Mouse (Mus musculus) liver, embryonic 15.5 days (tissue): Measurements from ENCODE around the gene Slc35g3. TPM values are rescaled to one million over a fixed set of nuclear protein-coding genes. Genes with fewer than 3 reads are reported as not detected.

Experiments
- ATAC-seq: fragments of 200-750 bp; cut with Nextera tagmentation; 2 replicates; pipeline ENCODE4 v1.8.0; 2017; ENCODE audit warnings: moderate number of reproducible peaks, mild to moderate bottlenecking, moderate library complexity; ENCODE audit not compliant: insufficient read depth
- H3K27ac ChIP-seq: fragments of 300-500 bp; sonication (generic); replicated peaks from 2 replicates; pipeline ENCODE4 v1.5.1; 2015; ENCODE audit warnings: mild to moderate bottlenecking, inconsistent platforms
- H3K27me3 ChIP-seq: fragments of 300-500 bp; sonication (generic); 2 replicates; pipeline ENCODE4 v1.6.1; 2015; ENCODE audit warnings: mild to moderate bottlenecking, inconsistent platforms
- H3K36me3 ChIP-seq: fragments of 300-500 bp; sonication (generic); replicated peaks from 2 replicates; pipeline ENCODE4 v1.6.1; 2015; ENCODE audit warnings: moderate library complexity, mild to moderate bottlenecking, inconsistent platforms
- H3K4me1 ChIP-seq: fragments of 300-500 bp; sonication (generic); replicated peaks from 2 replicates; pipeline ENCODE4 v1.6.1; 2015; ENCODE audit warnings: inconsistent platforms
- H3K4me2 ChIP-seq: fragments of 300-500 bp; sonication (generic); 2 replicates; pipeline ENCODE4 v1.6.1; 2015; ENCODE audit warnings: moderate library complexity, mild to moderate bottlenecking, inconsistent platforms
- H3K4me3 ChIP-seq: fragments of 300-500 bp; sonication (generic); replicated peaks from 2 replicates; pipeline ENCODE4 v1.5.1; 2015; ENCODE audit warnings: mild to moderate bottlenecking, inconsistent platforms
- H3K9ac ChIP-seq: fragments of 300-500 bp; sonication (generic); 2 replicates; pipeline ENCODE4 v1.6.1; 2015; ENCODE audit warnings: moderate library complexity, mild to moderate bottlenecking, inconsistent platforms
- H3K9me3 ChIP-seq: fragments of 300-500 bp; sonication (generic); replicated peaks from 2 replicates; pipeline ENCODE4 v1.6.1; 2016; ENCODE audit warnings: inconsistent platforms
- WGBS: fragments of 180-500 bp; shearing (Covaris S2); methylation state at CpG from one replicate; pipeline ENCODE4 v1.1.7; 2015; ENCODE audit warnings: mixed read lengths; ENCODE audit not compliant: insufficient replicate concordance; 5-methylcytosine and 5-hydroxymethylcytosine counted together
- polyA plus RNA-seq: library from polyadenylated mRNA; unstranded; fragments of >200 nt; fragmentation: Nextera tagmentation; extraction: Ambion mirVana; gene quantifications from 2 replicates; pipeline ENCODE4 v1.2.1, GENCODE M21; 2015

The Slc35g3 gene
- polyA plus RNA-seq, 1 experiment from 2014 or later, result not detected

DNA sequence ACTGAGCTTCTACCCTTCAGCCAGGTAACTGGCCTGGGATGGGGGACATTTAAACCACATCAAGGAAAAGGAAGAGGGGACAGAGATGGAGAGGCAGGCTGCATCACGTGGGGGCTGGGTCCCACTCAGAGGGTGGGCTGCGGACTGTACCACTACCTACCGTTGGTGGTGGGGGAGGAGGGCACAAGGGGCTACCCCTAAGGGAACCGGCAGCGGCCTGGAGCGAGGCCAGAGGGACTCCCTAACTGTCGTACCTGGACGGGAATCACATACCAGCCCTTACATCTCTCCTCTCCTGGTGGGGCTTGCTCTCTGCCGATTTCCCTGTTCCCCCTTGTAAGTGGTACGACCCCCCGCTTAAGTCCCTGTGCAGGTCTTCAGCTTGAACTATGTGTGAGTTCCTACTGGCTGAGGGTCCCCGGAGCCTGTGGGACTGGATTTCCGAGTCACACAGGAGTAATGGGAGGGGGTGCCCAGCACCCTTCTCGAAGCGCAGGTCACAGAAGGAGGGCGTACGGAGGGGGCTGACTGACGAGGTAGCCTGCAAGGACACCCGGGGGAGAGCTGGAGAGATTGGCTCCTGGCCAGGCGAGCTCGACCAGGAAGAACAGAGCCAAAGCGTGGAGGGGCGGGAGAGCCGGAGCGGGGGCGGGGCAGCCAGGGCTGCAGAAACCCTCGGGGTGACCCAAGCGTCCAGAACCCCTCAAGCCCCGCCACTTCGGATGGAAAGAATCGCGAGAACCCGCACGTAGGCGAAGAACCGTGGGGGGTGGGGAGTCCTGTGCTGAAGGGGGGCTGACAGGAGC is 38.8 kb upstream of the Slc35g3 start:
- Histone ChIP-seq H3K9ac (no peak overlapping the region), H3K4me3 (peak overlapping the region; percentile 27), H3K27ac (no peak overlapping the region), H3K36me3 (no peaks in the 10 kb centered on the region), H3K4me2 (peak overlapping the region; percentile 51), H3K4me1 (peaks cover 54% of the 10 kb centered on the region), H3K27me3 (peaks cover 100% of the 10 kb centered on the region), H3K9me3 (no peaks in the 10 kb centered on the region)
- WGBS, result under 1% methylated on average over 36 of the region's 36 CpGs
- ATAC-seq, result no peak

DNA sequence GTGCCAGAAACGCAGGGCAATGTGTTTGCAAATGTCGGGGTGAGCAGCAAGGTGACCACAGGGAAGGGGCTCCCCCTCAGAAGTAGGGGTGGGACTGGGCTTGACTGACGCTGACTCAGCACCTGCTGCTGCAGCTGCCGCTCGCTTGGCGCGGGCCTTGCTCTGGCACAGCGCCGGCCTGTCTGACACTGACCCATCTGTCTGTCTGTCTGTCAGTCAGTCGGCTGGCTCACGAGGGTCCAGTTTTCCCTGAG is 38.3 kb upstream of the Slc35g3 start:
- no peak overlapping the region for H3K9ac ChIP-seq
- under 1% methylated on average over 11 of the region's 11 CpGs for WGBS
- H3K27ac ChIP-seq, result no peak overlapping the region
- H3K4me3 ChIP-seq, result peak overlapping the region; percentile 27; the same call in 1 of the 2 replicates
- H3K4me2 ChIP-seq, result peak overlapping the region; percentile 51
- H3K9me3 ChIP-seq, result no peaks in the 10 kb centered on the region
- ATAC-seq, result no peak
- no peaks in the 10 kb centered on the region for H3K36me3 ChIP-seq
- peaks cover 97% of the 10 kb centered on the region for H3K27me3 ChIP-seq
- peaks cover 60% of the 10 kb centered on the region for H3K4me1 ChIP-seq

DNA sequence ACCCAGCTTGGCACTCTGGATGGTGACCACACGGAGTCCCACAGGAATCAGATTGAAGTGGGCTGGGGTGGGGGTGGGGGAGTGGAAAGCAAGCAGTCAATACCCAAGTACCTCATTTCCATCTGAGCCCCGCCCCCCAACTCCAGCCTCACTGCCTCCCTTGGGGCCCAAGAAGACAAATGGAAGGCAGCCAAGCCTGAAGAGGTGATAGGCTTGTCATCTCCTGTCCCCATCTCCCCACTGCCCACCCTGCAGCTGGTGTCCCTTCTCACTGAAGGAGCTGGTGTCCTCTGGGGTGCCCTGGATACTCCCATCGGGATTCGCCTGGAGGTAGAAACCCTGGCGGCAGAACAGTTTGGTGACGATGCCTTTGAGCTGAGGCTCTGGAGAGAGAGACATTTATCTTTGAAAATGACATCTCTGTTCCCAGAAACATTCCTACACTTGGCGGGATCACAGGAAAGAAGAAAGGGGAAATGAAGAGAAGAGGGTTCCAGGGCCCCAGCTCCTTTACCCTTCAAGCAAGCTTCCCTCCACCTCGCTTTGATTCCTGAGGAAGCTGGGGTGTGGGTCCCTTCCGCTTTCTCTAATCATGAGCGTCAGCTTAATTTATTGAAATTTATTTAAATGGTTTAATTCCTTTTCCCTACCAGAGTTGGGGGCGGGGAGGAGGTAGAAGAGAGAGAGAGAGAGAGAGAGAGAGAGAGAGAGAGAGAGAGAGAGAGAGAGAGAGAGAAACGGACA is 37.8 kb upstream of the Slc35g3 start:
- Histone ChIP-seq H3K27ac (no peak overlapping the region), H3K4me3 (no peak overlapping the region), H3K4me2 (peak overlapping the region; percentile 51; the same call in 1 of the 2 replicates), H3K9ac (no peak overlapping the region), H3K9me3 (no peaks in the 10 kb centered on the region), H3K4me1 (peaks cover 59% of the 10 kb centered on the region), H3K36me3 (no peaks in the 10 kb centered on the region), H3K27me3 (peaks cover 92% of the 10 kb centered on the region)
- WGBS, result 34% methylated on average over 12 of the region's 12 CpGs
- no peak for ATAC-seq

- H3K27me3 ChIP-seq, result peaks cover 90% of the 10 kb centered on the region
- no peak overlapping the region for H3K27ac ChIP-seq
These were observed 36.2 kb upstream of the Slc35g3 start for GRCm38 (mm10) chr11:69797924-69798323.

GRCm38 (mm10) chr11:69795983-69796435 is 34.2 kb upstream of the Slc35g3 start:
- no peaks in the 10 kb centered on the region for H3K9me3 ChIP-seq
- H3K4me1 ChIP-seq, result peaks cover 25% of the 10 kb centered on the region
- peaks cover 85% of the 10 kb centered on the region for H3K27me3 ChIP-seq
- peak overlapping the region; percentile 54 for H3K9ac ChIP-seq
- H3K27ac ChIP-seq, result no peak overlapping the region; the same call in 1 of the 2 replicates
- peak overlapping the region; percentile 58 for H3K4me3 ChIP-seq
- ATAC-seq, result no peak
- peak overlapping the region; percentile 94 for H3K4me2 ChIP-seq
- H3K36me3 ChIP-seq, result no peaks in the 10 kb centered on the region
- WGBS, result 4% methylated on average over 13 of the region's 13 CpGs

More at GRCm38 (mm10) chr11:69797924-69798323, 36.2 kb upstream of the Slc35g3 start:
- Histone ChIP-seq H3K4me2 (no peak overlapping the region), H3K4me1 (peaks cover 42% of the 10 kb centered on the region), H3K9me3 (no peaks in the 10 kb centered on the region), H3K4me3 (no peak overlapping the region), H3K9ac (no peak overlapping the region), H3K36me3 (no peaks in the 10 kb centered on the region)
- ATAC-seq, result no peak
- WGBS, result 72% methylated on average over 7 of the region's 7 CpGs

DNA sequence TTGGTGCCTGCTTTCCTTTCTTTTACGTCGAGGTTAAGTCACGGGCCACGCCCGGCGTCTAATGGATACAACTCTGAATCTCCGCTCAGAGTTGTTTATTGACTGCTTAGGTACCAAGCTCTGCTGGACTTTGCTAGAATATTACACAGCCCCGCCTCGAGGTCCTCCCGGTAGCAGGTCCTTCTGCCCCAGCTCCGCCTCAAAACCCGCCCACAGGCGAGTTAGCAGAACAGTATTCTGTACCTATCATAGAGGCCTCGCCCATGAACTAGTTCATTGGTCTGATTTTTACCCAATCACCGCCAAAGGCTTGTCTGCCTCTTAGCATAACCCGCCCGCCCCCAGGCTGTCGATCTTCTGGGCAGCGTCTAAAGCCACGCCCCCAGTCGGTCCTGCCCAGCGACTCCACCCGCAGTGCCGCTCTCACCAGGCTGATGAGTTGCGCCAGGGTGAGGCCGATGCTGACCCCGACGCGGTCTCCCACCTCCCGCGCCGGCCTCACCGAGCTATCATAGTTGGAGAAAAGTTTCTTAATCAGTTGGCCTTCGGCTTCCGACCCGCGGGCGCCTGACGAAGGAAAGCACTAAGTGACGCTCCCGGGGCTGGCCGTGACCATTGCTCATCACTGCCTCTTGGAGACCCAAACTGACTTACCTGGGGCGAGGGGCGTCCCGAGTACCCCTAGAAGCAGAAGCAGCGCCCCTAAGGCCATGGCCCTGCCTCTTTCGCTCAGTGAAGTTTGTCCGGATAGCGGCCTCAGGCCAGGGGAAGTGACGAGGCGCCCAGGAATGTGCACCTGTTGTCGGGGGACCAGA is 33.6 kb upstream of the Slc35g3 start, which contains the start of gene Chrnb1:
Gene Chrnb1 (minus strand): TSS at position 776 of the 815 bp plus-strand sequence.
- Histone ChIP-seq H3K4me3 (peak within 1 kb of the TSS; percentile 58), H3K36me3 (no peaks in the 10 kb centered on the region), H3K9me3 (no peaks in the 10 kb centered on the region), H3K9ac (peak within 1 kb of the TSS; percentile 54), H3K4me1 (peaks cover 19% of the 10 kb centered on the region), H3K4me2 (peak within 1 kb of the TSS; percentile 94), H3K27ac (peak within 1 kb of the TSS; percentile 35), H3K27me3 (peaks cover 79% of the 10 kb centered on the region)
- under 1% methylated on average over 52 of the region's 52 CpGs for WGBS
- ATAC-seq, result peak; percentile 99

DNA sequence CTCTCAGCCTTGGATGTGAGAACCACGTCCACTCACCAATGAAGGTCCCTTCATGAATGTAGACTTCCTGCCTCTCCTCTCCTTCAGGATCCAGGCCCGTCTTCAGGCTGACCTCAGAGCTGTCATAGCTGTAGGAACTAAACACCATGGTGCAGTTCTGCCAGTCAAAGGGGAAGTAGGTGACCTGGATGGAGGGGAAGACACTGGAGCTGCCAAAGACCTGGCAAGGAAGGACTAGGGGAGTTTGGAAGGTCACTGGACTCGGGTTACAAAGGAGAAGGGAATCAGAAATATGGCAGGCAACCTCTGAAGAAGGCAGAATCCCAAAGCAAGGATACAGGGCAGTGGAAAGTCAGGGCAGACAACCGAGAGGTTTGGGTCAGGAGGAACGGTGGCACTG is 31.7 kb upstream of the Slc35g3 start:
- Histone ChIP-seq H3K27me3 (peaks cover 70% of the 10 kb centered on the region), H3K4me3 (no peak overlapping the region), H3K4me1 (peaks cover 14% of the 10 kb centered on the region), H3K9ac (no peak overlapping the region), H3K27ac (no peak overlapping the region), H3K9me3 (no peaks in the 10 kb centered on the region), H3K36me3 (no peaks in the 10 kb centered on the region), H3K4me2 (no peak overlapping the region)
- no peak for ATAC-seq
- 36% methylated on average over 5 of the region's 5 CpGs for whole genome bisulfite sequencing

GRCm38 (mm10) chr11:69791420-69791819 is 29.7 kb upstream of the Slc35g3 start:
- peaks cover 17% of the 10 kb centered on the region for H3K4me1 ChIP-seq
- 52% methylated on average over 5 of the region's 5 CpGs for WGBS
- H3K4me3 ChIP-seq, result no peak overlapping the region
- H3K27me3 ChIP-seq, result peaks cover 54% of the 10 kb centered on the region
- no peak for ATAC-seq
- no peak overlapping the region for H3K27ac ChIP-seq
- H3K36me3 ChIP-seq, result no peaks in the 10 kb centered on the region
- no peak overlapping the region for H3K4me2 ChIP-seq
- H3K9me3 ChIP-seq, result no peaks in the 10 kb centered on the region
- H3K9ac ChIP-seq, result no peak overlapping the region

DNA sequence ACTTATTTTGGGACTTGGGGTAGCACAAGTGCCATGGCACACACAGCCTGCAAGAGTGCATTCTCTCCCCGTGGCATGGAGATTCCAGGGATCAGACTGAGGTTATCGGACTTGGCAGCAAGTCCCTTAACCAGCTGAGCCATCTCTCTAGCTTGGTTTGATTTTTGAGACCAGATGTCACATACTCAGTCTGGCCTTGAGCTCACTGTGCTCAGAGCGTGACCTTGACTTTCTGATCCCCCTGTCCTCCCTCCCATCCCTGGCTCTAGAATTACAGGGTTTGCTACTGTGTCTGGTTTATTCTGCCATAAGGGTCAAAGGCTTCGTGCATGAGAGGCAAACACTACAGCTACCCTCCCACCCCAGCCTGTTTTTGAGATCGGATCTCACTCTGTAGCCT is 27.7 kb upstream of the Slc35g3 start:
- 51% methylated on average over 5 of the region's 5 CpGs for WGBS
- Histone ChIP-seq H3K4me2 (no peak overlapping the region), H3K9ac (no peak overlapping the region), H3K9me3 (no peaks in the 10 kb centered on the region), H3K36me3 (no peaks in the 10 kb centered on the region), H3K4me1 (peaks cover 12% of the 10 kb centered on the region), H3K27me3 (peaks cover 43% of the 10 kb centered on the region), H3K27ac (no peak overlapping the region), H3K4me3 (no peak overlapping the region)
- ATAC-seq, result 0 out of 2 replicates have a peak, but pooled peaks have one; percentile 10

- no peak overlapping the region for H3K4me2 ChIP-seq
- H3K4me1 ChIP-seq, result peaks cover 15% of the 10 kb centered on the region
- no peaks in the 10 kb centered on the region for H3K9me3 ChIP-seq
- WGBS, result 56% methylated on average over 5 of the region's 5 CpGs
- H3K27me3 ChIP-seq, result peaks cover 28% of the 10 kb centered on the region
- no peak overlapping the region for H3K27ac ChIP-seq
- no peaks in the 10 kb centered on the region for H3K36me3 ChIP-seq
- H3K4me3 ChIP-seq, result no peak overlapping the region
- H3K9ac ChIP-seq, result no peak overlapping the region
- ATAC-seq, result no peak
These were observed 25.5 kb upstream of the Slc35g3 start for GRCm38 (mm10) chr11:69787306-69787705.
